Mouse (Mus musculus) cerebellum, adult (tissue): ENCODE data around the gene Nos1ap.

Source experiments
- ATAC-seq: cut with Nextera tagmentation; 2 replicates; pipeline ENCODE4 v1.9.2; 2017; ENCODE audit warnings: mild to moderate bottlenecking, moderate library complexity, mixed read lengths; ENCODE audit not compliant: insufficient number of reproducible peaks, low FRiP score, low TSS enrichment

Gene Nos1ap

DNA sequence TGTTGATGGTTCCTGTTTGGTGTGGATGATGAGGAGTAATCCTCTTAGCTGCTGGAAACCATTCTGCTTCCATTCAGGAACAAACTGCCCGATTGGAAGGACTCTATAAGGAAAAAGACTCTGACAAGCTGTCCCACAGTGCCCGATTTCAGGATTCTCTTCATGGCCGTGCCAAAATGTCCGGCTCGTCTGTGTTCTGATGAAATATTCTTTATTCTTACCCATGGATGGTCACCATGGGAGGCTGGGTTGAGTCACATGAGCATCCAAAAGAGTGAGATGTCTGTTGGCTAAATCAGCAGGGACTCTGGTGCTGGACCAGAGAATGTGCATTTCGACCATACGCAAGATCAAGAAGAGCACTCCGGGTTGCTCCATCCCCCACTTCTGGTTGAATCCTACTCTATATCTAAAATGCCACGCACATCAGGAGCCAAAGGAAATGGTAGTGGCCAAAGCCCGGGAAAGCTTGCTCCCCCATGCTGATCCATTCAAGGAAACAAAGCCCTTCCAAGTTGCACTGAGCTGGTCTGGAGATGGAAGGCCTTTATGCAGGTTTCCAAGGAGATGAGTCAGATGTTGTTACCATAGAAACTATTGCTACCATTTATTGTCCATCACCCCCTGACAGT lies 165.3 kb downstream of the Nos1ap start:
- 0 out of 2 replicates have a peak, but pooled peaks have one; percentile 41 for ATAC-seq

- no peak for ATAC-seq
These were observed 166.6 kb downstream of the Nos1ap start for GRCm38 (mm10) chr1:170423048-170423447.

DNA sequence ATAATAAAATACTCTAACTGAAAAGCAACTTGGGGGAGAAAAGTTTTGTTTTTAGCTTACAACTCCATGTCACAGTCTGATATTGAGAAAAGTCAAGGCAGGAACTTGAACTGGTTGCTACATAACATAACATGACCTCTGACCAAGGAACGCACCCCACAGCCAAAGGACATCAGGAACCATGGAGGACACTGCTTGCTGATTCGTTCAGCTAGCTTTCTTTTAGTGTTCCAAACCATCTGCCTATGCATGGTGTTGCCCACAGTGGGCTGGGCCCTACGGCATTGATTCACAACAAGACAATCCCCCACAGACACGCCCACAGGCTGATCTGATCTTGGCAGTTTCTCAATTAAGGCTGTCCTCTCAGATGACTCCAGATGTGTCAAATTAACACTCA lies 167.5 kb downstream of the Nos1ap start:
- no peak for ATAC-seq

- no peak for ATAC-seq
These were observed 169.7 kb downstream of the Nos1ap start for GRCm38 (mm10) chr1:170419961-170420360.

- no peak for ATAC-seq
These were observed 171.5 kb downstream of the Nos1ap start for GRCm38 (mm10) chr1:170418131-170418530.

DNA sequence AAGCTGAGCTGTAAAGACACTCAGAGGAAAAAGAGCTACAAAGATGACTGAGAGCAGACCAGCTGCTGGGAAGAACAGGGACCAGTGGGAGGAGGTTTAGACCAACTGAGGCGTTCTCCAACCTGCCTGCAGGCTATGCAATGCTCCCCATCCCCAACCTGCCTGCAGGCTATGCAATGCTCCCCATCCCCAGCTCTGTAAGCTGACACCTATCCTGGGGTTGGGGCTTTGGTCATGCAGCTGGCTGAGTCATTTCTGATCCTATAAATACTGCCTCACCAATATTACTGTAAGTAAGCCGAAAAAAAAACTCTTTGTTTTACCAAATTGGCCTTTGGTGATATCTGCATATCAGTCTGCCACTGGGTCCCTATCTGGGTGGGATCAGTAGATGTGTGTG lies 172.7 kb downstream of the Nos1ap start:
- 0 out of 2 replicates have a peak, but pooled peaks have one; percentile 42 for ATAC-seq

GRCm38 (mm10) chr1:170416206-170416605 lies 173.5 kb downstream of the Nos1ap start:
- no peak for ATAC-seq

- no peak for ATAC-seq
These were observed 174.3 kb downstream of the Nos1ap start for GRCm38 (mm10) chr1:170415395-170415794.

GRCm38 (mm10) chr1:170410402-170411191 lies 179.1 kb downstream of the Nos1ap start:
- ATAC-seq: no peak

- ATAC-seq: no peak
These were observed 180.6 kb downstream of the Nos1ap start for GRCm38 (mm10) chr1:170409091-170409490.

- ATAC-seq: no peak
These were observed 182.7 kb downstream of the Nos1ap start for GRCm38 (mm10) chr1:170406921-170407320.

DNA sequence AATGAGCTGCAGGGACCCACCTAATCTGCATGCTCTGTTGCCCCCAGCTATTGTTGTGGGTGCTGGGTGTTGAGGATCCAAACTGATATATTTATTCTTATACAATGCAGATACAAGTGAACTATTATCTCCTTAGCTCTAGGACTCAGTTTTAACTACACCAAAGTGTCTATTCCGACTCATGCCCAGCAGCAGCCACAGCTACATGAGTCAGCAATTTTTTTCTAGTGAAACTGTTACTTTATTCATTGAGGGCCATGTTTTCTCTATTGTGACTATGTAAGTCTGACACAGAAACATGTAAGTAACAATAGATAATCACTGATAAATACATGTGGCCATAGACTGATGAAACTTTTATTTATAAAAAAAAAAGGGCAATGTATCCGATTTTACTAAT lies 184.5 kb downstream of the Nos1ap start:
- ATAC-seq: no peak

GRCm38 (mm10) chr1:170402682-170403081 lies 187.0 kb downstream of the Nos1ap start:
- no peak for ATAC-seq

DNA sequence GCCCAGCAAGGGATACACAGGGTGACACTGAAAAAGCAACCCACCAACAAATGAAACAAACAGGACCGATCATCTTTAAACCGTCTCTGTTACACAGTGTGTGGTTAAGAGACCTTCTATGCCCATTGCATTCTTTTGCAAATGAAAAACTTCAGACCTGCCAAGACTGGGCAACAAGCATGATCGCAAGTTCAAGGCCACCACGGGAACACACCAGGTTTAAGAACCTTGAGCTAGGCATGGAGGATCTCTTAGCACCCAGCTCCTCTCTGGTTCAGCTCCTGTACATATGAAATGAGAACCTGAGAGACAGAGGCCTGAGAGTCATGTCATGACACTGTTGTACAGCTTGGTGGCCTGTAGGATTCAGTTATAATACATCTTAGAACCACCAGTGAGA lies 190.8 kb downstream of the Nos1ap start:
- ATAC-seq: no peak

DNA sequence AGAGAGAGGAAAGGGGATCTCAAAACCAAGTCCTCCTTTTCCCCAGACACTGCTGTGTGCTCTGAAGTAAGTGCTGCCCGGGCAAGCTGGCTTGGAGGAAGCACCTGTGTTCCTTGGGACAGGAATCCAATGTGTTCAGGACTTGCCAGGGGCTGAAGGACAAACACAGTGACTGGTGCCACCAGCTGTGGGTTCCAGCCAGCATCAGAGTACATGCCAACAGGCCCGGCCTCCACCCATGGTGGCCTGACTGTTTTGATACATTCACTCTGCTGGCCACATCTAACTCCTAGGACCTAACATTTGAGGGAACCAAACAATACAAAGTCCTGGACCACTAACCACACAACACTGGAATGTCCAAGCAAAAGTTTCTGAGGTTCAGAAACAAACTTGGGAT lies 194.6 kb downstream of the Nos1ap start:
- ATAC-seq: no peak

- no peak for ATAC-seq
These were observed 195.0 kb downstream of the Nos1ap start for GRCm38 (mm10) chr1:170394641-170395040.

DNA sequence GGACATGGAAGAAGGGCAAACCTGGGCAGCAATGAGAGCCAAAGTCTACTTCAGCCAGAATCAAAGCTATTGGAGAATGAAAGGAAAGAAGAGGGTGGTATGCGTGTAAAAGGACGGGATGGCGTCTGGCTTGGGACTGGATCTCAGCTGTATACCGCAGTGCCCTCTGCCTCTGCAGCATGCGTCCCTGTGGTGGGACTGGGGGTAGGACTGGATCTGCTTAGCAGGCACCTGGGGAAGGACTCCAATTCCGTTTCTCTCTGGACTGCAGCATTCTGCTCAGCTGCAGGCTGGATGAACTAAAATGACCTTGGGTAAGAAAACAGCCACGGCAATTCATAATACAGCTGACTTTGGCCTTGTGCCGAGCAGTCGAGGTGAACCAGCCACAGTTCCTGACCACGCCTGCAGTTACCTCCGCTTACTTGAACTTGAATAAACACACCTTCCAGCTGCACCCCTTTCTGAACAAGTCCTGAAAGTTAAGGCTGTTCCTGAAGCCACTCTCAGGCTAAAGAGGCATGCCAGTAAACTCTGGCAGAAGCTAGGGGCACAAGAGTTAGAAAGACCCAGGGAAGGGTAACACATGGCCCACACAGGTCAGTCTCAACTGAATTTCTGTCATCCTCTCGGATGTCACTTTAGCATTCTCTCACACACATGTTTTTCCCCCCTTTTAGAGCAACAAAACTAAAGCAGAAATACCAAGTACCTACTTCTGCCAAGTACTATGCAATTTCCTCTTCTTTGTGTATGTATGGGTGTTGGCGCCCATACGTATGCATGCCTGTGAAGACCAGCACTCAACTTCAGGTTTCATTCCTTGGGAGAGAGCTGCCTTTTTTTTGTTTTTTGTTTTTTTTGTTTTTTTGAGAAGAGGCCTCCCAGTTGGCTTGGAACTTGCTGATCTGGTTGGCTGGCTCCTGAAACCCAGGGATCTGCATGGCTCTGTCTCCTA lies 196.6 kb downstream of the Nos1ap start:
- ATAC-seq: no peak

- ATAC-seq: no peak
These were observed 202.3 kb downstream of the Nos1ap start for GRCm38 (mm10) chr1:170387180-170387912.

- ATAC-seq: no peak
These were observed 204.2 kb downstream of the Nos1ap start for GRCm38 (mm10) chr1:170385416-170385815.

DNA sequence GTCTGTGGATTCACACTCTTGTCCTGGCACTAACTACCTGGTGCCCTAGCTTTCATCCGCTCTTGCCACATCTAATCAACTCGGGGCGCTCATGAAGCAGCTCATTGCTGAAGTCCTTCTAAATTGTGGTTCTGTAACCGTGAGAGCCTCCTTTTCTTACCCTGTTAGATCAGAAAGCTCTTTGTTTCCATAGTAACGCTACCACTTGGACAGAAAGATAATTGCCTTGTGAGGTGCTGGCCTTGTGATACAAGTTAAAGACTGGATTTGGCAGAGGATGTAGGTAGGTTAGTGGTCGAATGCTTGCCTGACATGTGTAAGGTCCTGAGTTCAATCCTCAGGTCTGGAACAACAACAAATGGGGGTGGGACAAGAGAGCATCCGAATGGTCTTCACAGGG lies 206.1 kb downstream of the Nos1ap start:
- ATAC-seq: no peak
